Mouse (Mus musculus): ENCODE results near the gene Nup214. TPM values are rescaled to one million over a fixed set of nuclear protein-coding genes. Genes with fewer than 3 reads are reported as not detected.

Nup214 gene
- polyA plus RNA-seq, 1 experiment from 2014 or later, result 55.1 TPM

- H3K27me3 ChIP-seq, result no peaks in the 10 kb centered on the region
- peak overlapping the region; percentile 70 for H3K9ac ChIP-seq
- peak overlapping the region; percentile 52 for H3K4me3 ChIP-seq
- H3K4me1 ChIP-seq (replicated peaks), result peaks cover 12% of the 10 kb centered on the region
- peak overlapping the region; percentile 82 for H3K27ac ChIP-seq
- no peak for ATAC-seq (replicated peaks; ENCODE audit: insufficient number of reproducible peaks, insufficient read depth, low FRiP score, low read depth)
- WGBS, result 77% methylated on average over 10 of the region's 10 CpGs
- H3K4me2 ChIP-seq, result peak overlapping the region; percentile 76
- H3K36me3 ChIP-seq, result peaks cover 4% of the 10 kb centered on the region; the same call in 1 of the 2 replicates
- no peaks in the 10 kb centered on the region for H3K9me3 ChIP-seq (replicated peaks)
Observed at GRCm38 (mm10) chr2:32096122-32096420, 121.8 kb downstream of the Nup214 start.

GRCm38 (mm10) chr2:32102944-32103343 lies 128.7 kb downstream of the Nup214 start:
- Histone ChIP-seq H3K27me3 (no peaks in the 10 kb centered on the region), H3K4me3 (no peak overlapping the region), H3K4me1 (replicated peaks) (peaks cover 41% of the 10 kb centered on the region), H3K27ac (no peak overlapping the region), H3K36me3 (peaks cover 4% of the 10 kb centered on the region; the same call in 1 of the 2 replicates), H3K9me3 (replicated peaks) (no peaks in the 10 kb centered on the region), H3K9ac (no peak overlapping the region), H3K4me2 (no peak overlapping the region)
- no peak for ATAC-seq (replicated peaks; ENCODE audit: insufficient number of reproducible peaks, insufficient read depth, low FRiP score, low read depth)
- WGBS, result 64% methylated on average over 5 of the region's 5 CpGs

GRCm38 (mm10) chr2:32103557-32103956 lies 129.3 kb downstream of the Nup214 start:
- Histone ChIP-seq H3K9me3 (replicated peaks) (no peaks in the 10 kb centered on the region), H3K9ac (no peak overlapping the region), H3K4me3 (no peak overlapping the region), H3K36me3 (peaks cover 8% of the 10 kb centered on the region; the same call in 1 of the 2 replicates), H3K4me1 (replicated peaks) (peaks cover 41% of the 10 kb centered on the region), H3K27ac (peak overlapping the region; percentile 85), H3K4me2 (no peak overlapping the region), H3K27me3 (no peaks in the 10 kb centered on the region)
- WGBS, result 70% methylated on average over 7 of the region's 7 CpGs
- no peak for ATAC-seq (replicated peaks; ENCODE audit: insufficient number of reproducible peaks, insufficient read depth, low FRiP score, low read depth)

Small RNA genes lying within 50 kb of the gene (microRNA-seq; reads per million reads assigned to microRNA genes)
- gene Mir7674, result 1.1 reads per million

Other genes starting within 250 kb of the Nup214 start
- gene Qrfp, start 163.9 kb upstream of the Nup214 start, polyA plus RNA-seq (2015; fragmentation: Nextera tagmentation; extraction: Ambion mirVana), result 0.04 and 0.18 TPM in 2 replicates
- not detected in 2 replicates for gene Fibcd1, start 128.4 kb upstream of the Nup214 start, polyA plus RNA-seq (2015; fragmentation: Nextera tagmentation; extraction: Ambion mirVana)
- 0.43 and 0.68 TPM in 2 replicates for gene Lamc3, start 87.1 kb upstream of the Nup214 start, polyA plus RNA-seq (2015; fragmentation: Nextera tagmentation; extraction: Ambion mirVana)
- gene Aif1l, start 24.3 kb upstream of the Nup214 start, polyA plus RNA-seq (2015; fragmentation: Nextera tagmentation; extraction: Ambion mirVana), result 45.9 and 46.7 TPM in 2 replicates
- 26.7 and 29.1 TPM in 2 replicates for gene Fam78a, start 110.4 kb downstream of the Nup214 start, polyA plus RNA-seq (2015; fragmentation: Nextera tagmentation; extraction: Ambion mirVana)
- gene Plpp7, start 121.1 kb downstream of the Nup214 start, polyA plus RNA-seq (2015; fragmentation: Nextera tagmentation; extraction: Ambion mirVana), result 15.9 and 16.1 TPM in 2 replicates
- 21.0 and 34.8 TPM in 2 replicates for gene Prrc2b, start 176.6 kb downstream of the Nup214 start, polyA plus RNA-seq (2015; fragmentation: Nextera tagmentation; extraction: Ambion mirVana)